Mouse (Mus musculus) ES-E14 (cell line): ENCODE results near the gene Cdhr2.

Experiments
- HCFC1 ChIP-seq: IDR thresholded peaks from 2 replicates; pipeline ENCODE4 v1.6.1; 2012; ENCODE audit warnings: low read length, inconsistent platforms, borderline replicate concordance; ENCODE audit not compliant: insufficient read depth
- ZC3H11A ChIP-seq: IDR thresholded peaks from 2 replicates; pipeline ENCODE4 v1.6.1; 2012; ENCODE audit warnings: low read depth, mild to moderate bottlenecking, inconsistent platforms, low read length, borderline replicate concordance
- ZNF384 ChIP-seq: IDR thresholded peaks from 2 replicates; pipeline ENCODE4 v1.6.1; 2012; ENCODE audit warnings: low read depth, low read length, inconsistent platforms

DNA sequence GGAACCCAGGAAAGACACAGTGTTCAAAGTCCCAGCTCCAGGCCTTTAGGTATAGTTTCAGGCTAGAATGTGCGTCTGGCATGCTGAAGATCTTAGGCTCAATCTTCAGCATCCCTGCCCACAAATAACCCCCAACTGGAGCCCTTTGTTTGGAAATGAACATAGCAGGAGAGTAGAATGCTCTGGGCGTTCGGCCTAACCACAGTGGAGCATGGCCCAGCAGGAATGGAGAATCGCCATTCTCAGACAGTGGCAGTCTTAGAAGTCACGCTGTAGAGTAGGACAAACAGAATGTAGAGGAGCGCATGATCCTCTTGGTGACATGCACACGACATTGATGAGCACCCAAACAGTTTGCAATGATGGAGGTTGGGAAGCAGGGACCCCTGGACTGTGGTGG is 59.6 kb downstream of the Cdhr2 start:
- TF ChIP-seq ZC3H11A, result no peak
- TF ChIP-seq ZNF384, result no peak
- no peak for TF ChIP-seq HCFC1
